Mouse (Mus musculus): Measurements from ENCODE around the gene Trim16.

Gene Trim16

DNA sequence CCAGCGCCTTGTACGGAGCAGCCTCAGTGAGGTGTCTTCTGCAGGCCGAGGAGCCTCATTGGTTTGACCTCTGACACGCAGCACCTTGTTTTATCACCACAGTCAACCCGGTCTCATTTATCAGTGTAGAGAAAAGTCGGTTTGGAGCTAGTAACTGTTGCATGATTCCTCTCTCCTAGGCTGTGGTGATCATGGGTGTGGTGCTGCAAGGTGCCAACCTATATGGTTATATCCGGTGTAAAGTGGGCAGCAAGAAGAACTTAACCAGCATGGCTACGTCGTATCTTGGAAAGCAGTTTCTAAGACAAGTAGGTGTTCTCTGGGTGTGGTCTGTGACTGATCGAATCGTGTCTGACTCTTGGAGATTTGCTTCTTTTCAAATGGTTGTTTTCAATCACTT, 71.7 kb downstream of the Trim16 start:
- no peak for DNase-seq (ENCODE audit: low spot score in 2 of 2)
